Mouse (Mus musculus) limb, embryonic 10.5 days (tissue): ENCODE data around the gene Lgals3bp. TPM values are rescaled to one million over a fixed set of nuclear protein-coding genes. Genes with fewer than 3 reads are reported as not detected.

Source experiments
- DNase-seq: peaks from one replicate; pipeline ENCODE4 v3.0.0-alpha.2; 2017; ENCODE audit warnings: low spot score
- H3K27ac ChIP-seq: fragments of 300-500 bp; sonication (generic); 2 replicates; pipeline ENCODE4 v1.5.1; 2016; ENCODE audit warnings: mild to moderate bottlenecking
- H3K27me3 ChIP-seq: fragments of 300-500 bp; sonication (generic); 2 replicates; pipeline ENCODE4 v1.6.1; 2016; ENCODE audit warnings: low read depth, mild to moderate bottlenecking; ENCODE audit not compliant: poor library complexity, severe bottlenecking
- H3K36me3 ChIP-seq: fragments of 300-500 bp; sonication (generic); 2 replicates; pipeline ENCODE4 v1.6.1; 2016; ENCODE audit warnings: mild to moderate bottlenecking, moderate library complexity
- H3K4me1 ChIP-seq: fragments of 300-500 bp; sonication (generic); 2 replicates; pipeline ENCODE4 v1.6.1; 2016
- H3K4me3 ChIP-seq: fragments of 300-500 bp; sonication (generic); 2 replicates; pipeline ENCODE4 v1.5.1; 2016; ENCODE audit warnings: mild to moderate bottlenecking, moderate library complexity
- H3K9me3 ChIP-seq: fragments of 300-500 bp; sonication (generic); replicated peaks from 2 replicates; pipeline ENCODE4 v1.6.1; 2016; ENCODE audit warnings: mild to moderate bottlenecking
- WGBS: fragments of 180-500 bp; shearing (Covaris S2); methylation state at CpG from one replicate; pipeline ENCODE4 v1.1.7; 2016; 5-methylcytosine and 5-hydroxymethylcytosine counted together
- polyA plus RNA-seq: library from polyadenylated mRNA; unstranded; fragments of >200 nt; fragmentation: Nextera tagmentation; extraction: Ambion mirVana; gene quantifications from 2 replicates; pipeline ENCODE4 v1.2.1, GENCODE M21; 2016

Gene Lgals3bp
- polyA plus RNA-seq, 1 experiment from 2014 or later: 3.4 TPM

DNA sequence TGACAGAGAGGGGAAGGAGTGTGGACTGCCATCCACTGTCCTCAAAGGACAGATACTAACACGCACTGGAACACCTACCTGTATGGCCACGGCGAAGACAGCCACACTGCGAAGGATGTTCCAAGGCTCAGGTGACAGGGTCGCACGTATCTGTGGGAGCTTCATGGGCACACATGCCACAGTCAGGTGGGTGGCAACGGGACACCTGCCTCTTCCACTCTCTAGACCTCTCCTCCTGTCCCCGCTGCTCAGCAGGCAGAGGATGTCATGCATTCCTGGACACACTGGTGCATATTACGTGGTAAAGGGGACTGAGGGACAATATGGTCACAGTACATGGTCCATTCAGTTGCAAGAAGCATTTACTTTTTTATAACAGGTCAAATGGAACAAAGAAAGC, 15.6 kb upstream of the Lgals3bp start:
- H3K36me3 ChIP-seq: peaks cover 45% of the 10 kb centered on the region
- WGBS: 95% methylated on average over 9 of the region's 9 CpGs
- no peak for DNase-seq
- H3K9me3 ChIP-seq: no peaks in the 10 kb centered on the region
- peak overlapping the region; percentile 80 for H3K4me3 ChIP-seq
- no peak overlapping the region for H3K27ac ChIP-seq
- peaks cover 30% of the 10 kb centered on the region for H3K4me1 ChIP-seq
- H3K27me3 ChIP-seq: no peaks in the 10 kb centered on the region

GRCm38 (mm10) chr11:118416046-118416445, 14.2 kb upstream of the Lgals3bp start:
- 92% methylated on average over 7 of the region's 7 CpGs for WGBS
- no peak overlapping the region for H3K27ac ChIP-seq
- H3K36me3 ChIP-seq: peaks cover 59% of the 10 kb centered on the region
- DNase-seq: no peak
- peaks cover 30% of the 10 kb centered on the region for H3K4me1 ChIP-seq
- no peaks in the 10 kb centered on the region for H3K9me3 ChIP-seq
- H3K4me3 ChIP-seq: no peak overlapping the region; the same call in 1 of the 2 replicates
- no peaks in the 10 kb centered on the region for H3K27me3 ChIP-seq

DNA sequence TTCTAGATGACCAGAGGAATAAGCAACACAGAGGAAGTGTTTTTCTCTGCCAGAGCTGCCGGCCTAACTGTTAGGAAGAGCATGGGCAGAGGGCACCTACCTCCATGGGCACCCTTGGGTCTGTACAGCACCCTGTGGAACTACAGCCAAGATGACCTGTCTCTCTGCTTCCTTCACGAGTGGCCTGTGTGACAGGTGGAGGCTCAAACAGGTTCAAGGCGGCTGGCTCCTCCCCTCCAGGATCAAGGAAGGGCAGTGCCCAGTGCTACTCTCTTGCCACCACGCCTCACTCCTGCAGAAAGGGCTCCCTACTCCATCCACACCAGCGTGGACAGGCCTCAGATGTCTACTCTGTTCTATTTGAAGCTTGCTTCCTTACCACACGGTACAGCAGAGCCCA, 13.7 kb upstream of the Lgals3bp start:
- H3K36me3 ChIP-seq: peaks cover 63% of the 10 kb centered on the region
- H3K27me3 ChIP-seq: no peaks in the 10 kb centered on the region
- no peak for DNase-seq
- no peak overlapping the region for H3K27ac ChIP-seq
- no peaks in the 10 kb centered on the region for H3K9me3 ChIP-seq
- H3K4me1 ChIP-seq: peaks cover 30% of the 10 kb centered on the region
- WGBS: 87% methylated on average over 6 of the region's 6 CpGs
- H3K4me3 ChIP-seq: no peak overlapping the region; the same call in 1 of the 2 replicates

- no peak for DNase-seq
- H3K9me3 ChIP-seq: no peaks in the 10 kb centered on the region
- H3K27ac ChIP-seq: no peak overlapping the region
- H3K27me3 ChIP-seq: no peaks in the 10 kb centered on the region
- H3K4me3 ChIP-seq: no peak overlapping the region
- 91% methylated on average over 5 of the region's 5 CpGs for WGBS
- peaks cover 77% of the 10 kb centered on the region for H3K36me3 ChIP-seq
- H3K4me1 ChIP-seq: peaks cover 24% of the 10 kb centered on the region
Observed at GRCm38 (mm10) chr11:118414270-118414669, 12.4 kb upstream of the Lgals3bp start.

DNA sequence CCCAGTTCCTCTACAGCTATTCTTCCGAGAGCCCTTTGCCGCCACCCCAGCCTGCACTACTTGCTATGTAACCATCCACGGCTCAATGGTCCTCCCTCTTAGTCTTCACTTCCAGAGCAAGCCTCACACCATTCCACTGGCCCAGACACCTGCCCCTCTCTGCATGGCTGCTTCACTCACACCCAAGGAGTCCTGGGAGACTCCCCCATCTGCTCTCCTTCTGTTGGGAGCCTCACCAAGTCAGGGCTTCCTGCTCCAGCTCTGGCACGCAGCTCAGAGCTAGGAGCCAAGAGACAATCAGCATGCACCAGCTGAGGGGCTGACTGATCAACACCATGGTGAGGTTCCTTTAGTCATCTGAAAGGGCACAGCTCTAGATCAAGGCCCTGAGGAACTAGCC, 11.2 kb upstream of the Lgals3bp start:
- H3K36me3 ChIP-seq: peaks cover 88% of the 10 kb centered on the region
- no peaks in the 10 kb centered on the region for H3K9me3 ChIP-seq
- DNase-seq: no peak
- H3K4me1 ChIP-seq: peaks cover 19% of the 10 kb centered on the region
- no peaks in the 10 kb centered on the region for H3K27me3 ChIP-seq
- 89% methylated on average over 4 of the region's 4 CpGs for WGBS
- H3K27ac ChIP-seq: no peak overlapping the region
- H3K4me3 ChIP-seq: no peak overlapping the region

DNA sequence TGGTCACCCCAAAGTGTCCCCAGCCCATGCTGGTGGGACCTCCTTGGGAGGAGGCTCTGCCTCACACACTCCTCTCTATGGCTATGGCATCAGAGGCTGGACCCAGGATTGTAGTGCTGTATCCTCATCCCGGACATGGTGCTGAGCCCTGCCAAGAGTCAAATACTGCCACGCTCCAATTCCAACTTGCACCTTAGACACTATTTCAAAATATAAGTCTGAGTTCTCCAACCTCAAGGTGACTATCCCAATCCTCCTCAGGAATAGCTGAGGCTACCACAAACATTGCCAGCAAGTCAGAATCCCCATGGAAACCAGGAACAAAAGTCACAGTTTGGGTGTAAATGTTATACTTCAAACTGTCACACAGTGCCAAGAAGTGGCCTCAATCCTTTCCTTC, 10.7 kb upstream of the Lgals3bp start:
- peaks cover 93% of the 10 kb centered on the region for H3K36me3 ChIP-seq
- H3K27ac ChIP-seq: no peak overlapping the region
- no peaks in the 10 kb centered on the region for H3K9me3 ChIP-seq
- no peak for DNase-seq
- 95% methylated on average over 2 of the region's 2 CpGs for WGBS
- no peak overlapping the region for H3K4me3 ChIP-seq
- peaks cover 14% of the 10 kb centered on the region for H3K4me1 ChIP-seq
- no peaks in the 10 kb centered on the region for H3K27me3 ChIP-seq

DNA sequence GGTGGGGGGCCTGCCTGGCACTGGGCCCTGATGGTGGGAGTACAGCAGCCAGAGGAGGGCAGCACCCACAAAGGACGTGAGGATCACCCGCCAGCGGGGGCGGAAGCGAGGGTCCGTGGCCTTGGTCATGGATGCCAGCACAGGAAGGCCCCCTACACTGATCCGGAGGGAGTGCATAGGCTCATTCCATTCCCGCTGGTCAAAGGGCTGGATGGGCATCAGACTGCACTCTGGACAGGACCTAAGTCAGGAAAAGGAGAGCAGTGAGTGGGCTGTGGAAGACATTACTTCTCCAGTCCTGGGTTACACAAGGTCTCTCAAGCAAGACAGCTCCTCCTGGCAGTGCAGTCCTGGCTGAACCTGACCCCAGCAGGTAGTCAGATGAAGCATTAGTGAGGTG, 9.4 kb upstream of the Lgals3bp start:
- Histone ChIP-seq H3K4me1 (peaks cover 2% of the 10 kb centered on the region; the same call in 1 of the 2 replicates), H3K9me3 (no peaks in the 10 kb centered on the region), H3K27me3 (no peaks in the 10 kb centered on the region), H3K36me3 (peaks cover 98% of the 10 kb centered on the region), H3K27ac (no peak overlapping the region), H3K4me3 (no peak overlapping the region)
- WGBS: 94% methylated on average over 8 of the region's 8 CpGs
- DNase-seq: no peak

DNA sequence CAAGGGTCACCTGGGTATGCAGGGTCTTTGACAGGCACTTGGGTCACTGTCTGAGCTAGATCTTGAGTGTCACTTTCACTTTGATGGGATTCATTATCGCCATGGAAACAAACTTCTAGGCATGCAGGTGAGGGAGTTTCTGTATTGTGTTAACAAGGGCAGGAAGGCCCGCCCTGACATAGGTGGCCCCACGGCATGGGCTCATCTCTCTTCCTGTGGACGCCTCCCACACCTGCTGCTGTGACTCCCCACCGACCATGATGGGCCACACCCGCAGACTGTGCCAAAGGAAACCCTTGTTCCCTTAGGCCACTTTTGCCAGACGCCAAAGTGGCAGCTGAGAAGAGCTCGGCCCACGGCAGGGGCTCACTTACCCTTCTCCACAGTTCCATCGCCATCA, 8.6 kb upstream of the Lgals3bp start:
- WGBS: 93% methylated on average over 10 of the region's 10 CpGs

DNA sequence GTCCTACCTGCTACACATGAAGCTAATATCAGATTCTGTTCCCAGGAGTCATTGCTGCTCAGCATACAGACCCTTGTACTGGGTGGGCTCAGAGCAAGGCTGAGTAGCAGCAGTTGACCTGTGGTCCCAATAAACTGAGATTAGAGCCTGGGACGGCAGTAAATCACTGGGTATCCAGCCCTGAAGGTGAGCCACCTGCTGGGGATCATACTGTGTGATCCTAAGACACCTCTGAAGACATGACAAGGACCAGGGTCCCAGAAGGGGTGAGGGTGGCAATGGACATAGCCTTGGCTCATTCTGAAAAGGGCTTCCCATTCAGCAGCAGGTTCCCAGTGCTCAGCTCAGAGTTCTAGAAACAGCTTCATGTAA, 8.2 kb upstream of the Lgals3bp start:
- Histone ChIP-seq H3K4me1 (no peaks in the 10 kb centered on the region; the same call in 1 of the 2 replicates), H3K4me3 (no peak overlapping the region), H3K27me3 (no peaks in the 10 kb centered on the region), H3K27ac (no peak overlapping the region), H3K36me3 (peaks cover 93% of the 10 kb centered on the region), H3K9me3 (no peaks in the 10 kb centered on the region)
- no peak for DNase-seq
- 83% methylated on average over 1 of the region's 1 CpGs for WGBS

More for the DNA sequence above, 8.6 kb upstream of the Lgals3bp start:
- Histone ChIP-seq H3K4me3 (no peak overlapping the region), H3K4me1 (no peaks in the 10 kb centered on the region; the same call in 1 of the 2 replicates), H3K36me3 (peaks cover 97% of the 10 kb centered on the region), H3K27ac (no peak overlapping the region), H3K27me3 (no peaks in the 10 kb centered on the region), H3K9me3 (no peaks in the 10 kb centered on the region)
- DNase-seq: no peak

DNA sequence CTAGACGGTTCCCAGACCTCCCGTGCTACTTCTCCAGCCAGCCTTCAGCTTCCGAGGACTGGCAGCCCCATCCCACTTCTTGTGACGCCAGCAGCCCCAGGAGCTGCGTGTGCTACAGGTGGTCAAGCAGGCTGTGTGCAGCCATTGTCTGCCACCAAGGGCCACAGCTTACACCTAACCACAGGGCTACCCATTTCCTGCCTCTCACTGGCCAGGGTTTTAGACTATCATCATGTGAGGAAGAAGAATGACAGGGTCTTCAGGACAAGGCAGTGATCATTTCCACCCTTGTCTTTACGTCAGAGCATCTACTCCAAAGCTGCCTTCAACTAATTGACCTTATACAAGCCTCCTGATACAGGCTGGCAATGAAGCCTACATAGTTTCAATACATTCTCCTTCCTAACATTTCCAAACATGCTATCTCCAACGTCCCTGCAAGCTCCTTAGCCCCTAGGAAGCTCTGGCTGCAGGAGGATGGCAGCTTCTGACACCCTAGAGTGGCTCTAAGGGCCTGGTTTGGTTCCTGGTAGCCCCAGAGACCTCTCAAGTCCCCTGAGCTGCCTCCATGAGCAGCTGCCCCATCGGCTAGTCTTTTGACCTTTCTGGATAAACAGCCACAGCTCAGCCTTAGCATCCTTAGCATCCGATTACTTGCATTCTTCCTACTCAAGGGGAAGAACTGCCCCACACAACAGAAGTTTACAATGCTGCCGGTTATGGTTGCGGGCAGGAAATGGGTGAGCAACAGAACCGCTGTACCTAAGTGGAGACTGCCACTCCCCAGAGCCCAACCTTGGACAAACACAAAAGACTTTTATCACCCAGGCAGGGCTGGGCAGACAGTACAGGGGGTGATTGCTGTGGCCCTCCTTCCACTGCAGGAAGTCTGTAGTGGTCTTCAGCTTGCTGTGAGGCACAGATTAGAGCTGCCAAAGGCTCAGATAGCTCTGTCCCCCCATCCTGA, 7.5 kb upstream of the Lgals3bp start:
- no peak overlapping the region for H3K27ac ChIP-seq

GRCm38 (mm10) chr11:118408051-118408740, 6.3 kb upstream of the Lgals3bp start:
- Histone ChIP-seq H3K36me3 (peaks cover 78% of the 10 kb centered on the region), H3K9me3 (no peaks in the 10 kb centered on the region), H3K4me1 (peaks cover 3% of the 10 kb centered on the region), H3K27me3 (no peaks in the 10 kb centered on the region), H3K27ac (no peak overlapping the region), H3K4me3 (no peak overlapping the region)
- WGBS: 78% methylated on average over 18 of the region's 18 CpGs
- no peak for DNase-seq

More for the DNA sequence above, 7.5 kb upstream of the Lgals3bp start:
- WGBS: 81% methylated on average over 12 of the region's 12 CpGs
- DNase-seq: no peak
- H3K4me3 ChIP-seq: no peak overlapping the region
- H3K27me3 ChIP-seq: no peaks in the 10 kb centered on the region
- no peaks in the 10 kb centered on the region; the same call in 1 of the 2 replicates for H3K4me1 ChIP-seq
- H3K36me3 ChIP-seq: peaks cover 86% of the 10 kb centered on the region
- H3K9me3 ChIP-seq: no peaks in the 10 kb centered on the region

- Histone ChIP-seq H3K9me3 (no peaks in the 10 kb centered on the region), H3K27me3 (no peaks in the 10 kb centered on the region), H3K27ac (no peak overlapping the region), H3K36me3 (peaks cover 71% of the 10 kb centered on the region), H3K4me3 (no peak overlapping the region), H3K4me1 (peaks cover 4% of the 10 kb centered on the region)
- WGBS: 87% methylated on average over 23 of the region's 23 CpGs
- no peak for DNase-seq
Observed at GRCm38 (mm10) chr11:118407318-118407910, 5.5 kb upstream of the Lgals3bp start.

DNA sequence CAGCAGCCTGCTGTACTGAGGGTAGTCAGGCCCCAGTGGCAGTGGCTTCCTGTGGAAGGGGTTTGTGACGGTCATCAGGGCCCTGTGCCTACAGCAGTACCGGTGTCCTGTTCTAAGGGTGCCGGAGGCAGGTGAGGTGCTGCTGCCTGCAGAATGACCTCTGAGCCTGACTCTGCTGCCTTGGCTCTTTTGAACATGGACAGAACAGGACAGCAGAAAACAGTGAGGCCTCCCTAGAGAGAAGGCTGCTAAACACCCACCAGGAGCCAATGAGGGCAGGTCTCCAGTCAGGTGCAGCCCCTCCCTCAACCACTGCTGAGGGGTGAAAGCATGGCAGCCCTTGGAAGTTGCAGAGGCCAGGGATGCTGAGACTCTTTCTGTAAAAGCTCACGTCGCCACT, 4.6 kb upstream of the Lgals3bp start:
- Histone ChIP-seq H3K9me3 (no peaks in the 10 kb centered on the region), H3K4me1 (peaks cover 13% of the 10 kb centered on the region), H3K36me3 (peaks cover 62% of the 10 kb centered on the region), H3K4me3 (no peak overlapping the region), H3K27me3 (no peaks in the 10 kb centered on the region), H3K27ac (no peak overlapping the region)
- no peak for DNase-seq
- WGBS: over 99% methylated on average over 5 of the region's 5 CpGs
